Mouse (Mus musculus): ENCODE results near the gene Atad5. TPM values are rescaled to one million over a fixed set of nuclear protein-coding genes. Genes with fewer than 3 reads are reported as not detected.
"Not testable (repeated sequence)": the region's sequence is repeated elsewhere in the genome, so short reads cannot be mapped to it uniquely, and the experiment has no call there.

The Atad5 gene
- total RNA-seq (2021), result 1 to 10 TPM; 3.8 to 4.7 TPM
- long read RNA-seq, experiment 1, partial matches to known transcripts, result 0 of 2 reads
- long read RNA-seq, experiment 1, other reads (novel, unspliced or antisense), result 2 of 2 reads
- long read RNA-seq, experiment 2, result 0 reads

GRCm38 (mm10) chr11:80088917-80089816, at the start of gene Atad5:
TSS of gene Atad5 (plus strand) at chr11:80089400.
- peak; percentile 86 to 89 for DNase-seq (ENCODE audit: low spot score in 2 of 2)

DNA sequence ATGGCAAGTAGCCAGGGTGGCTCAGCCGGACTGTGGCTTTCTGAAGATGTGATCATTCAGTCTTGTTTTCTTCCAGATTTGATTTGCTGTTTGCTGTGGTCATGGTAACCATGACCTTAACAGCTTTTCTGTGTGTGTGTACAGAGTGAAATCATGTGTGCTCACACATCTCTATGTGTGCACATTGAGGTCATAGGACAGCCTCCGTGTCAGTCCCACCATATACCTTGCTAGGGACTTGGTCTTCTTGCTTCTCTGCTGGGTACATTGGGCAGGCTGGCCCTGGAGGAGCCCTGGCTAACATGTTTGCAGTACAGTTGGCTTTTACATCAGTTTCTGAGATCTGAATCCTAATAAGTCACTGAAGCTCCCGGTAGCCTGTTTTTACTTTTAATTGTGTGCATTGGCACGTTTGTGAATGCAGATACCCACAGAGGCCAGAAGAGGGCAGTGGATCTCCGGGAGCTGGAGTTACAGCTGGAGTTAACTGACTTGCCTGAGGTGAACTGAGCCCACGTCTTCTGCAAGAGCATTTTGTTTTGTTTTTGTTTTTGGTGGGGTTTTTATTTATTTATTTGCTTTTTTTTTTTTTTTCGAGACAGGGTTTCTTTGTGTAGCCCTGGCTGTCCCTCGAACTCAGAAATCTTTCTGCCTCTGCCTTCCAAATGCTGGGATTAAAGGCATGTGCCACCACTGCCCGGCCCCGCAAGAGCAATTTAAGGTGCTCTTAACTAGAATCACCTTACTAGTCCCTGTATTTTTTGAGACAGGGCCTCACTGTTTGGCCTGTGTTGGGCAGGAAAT, 46.4 kb upstream of the Atad5 start:
- peak; percentile 23 to 58 for DNase-seq (ENCODE audit: low spot score in 2 of 2)

GRCm38 (mm10) chr11:80043419-80043817, 45.8 kb upstream of the Atad5 start:
- no peak for DNase-seq (ENCODE audit: low spot score in 2 of 2)

DNA sequence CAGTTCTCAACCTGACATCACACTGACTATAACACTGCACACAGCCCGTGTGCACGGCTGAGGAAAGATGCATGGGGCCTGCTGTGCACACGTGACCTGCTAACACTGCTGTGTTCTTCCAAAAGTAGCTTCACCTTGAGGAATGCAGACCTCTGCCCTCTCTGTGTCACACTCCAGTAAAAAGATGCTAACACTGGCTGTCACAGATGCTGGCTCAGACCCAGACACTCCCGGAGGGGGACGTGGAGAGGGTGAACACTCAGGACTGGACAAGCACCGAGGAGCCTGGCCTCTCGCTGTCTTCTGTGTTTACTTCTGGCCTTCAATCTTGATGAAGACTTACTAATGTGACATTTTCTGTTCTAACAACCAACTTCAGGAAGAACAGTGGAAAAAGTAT, 42.3 kb upstream of the Atad5 start:
- no peak for DNase-seq (ENCODE audit: low spot score in 2 of 2)

DNA sequence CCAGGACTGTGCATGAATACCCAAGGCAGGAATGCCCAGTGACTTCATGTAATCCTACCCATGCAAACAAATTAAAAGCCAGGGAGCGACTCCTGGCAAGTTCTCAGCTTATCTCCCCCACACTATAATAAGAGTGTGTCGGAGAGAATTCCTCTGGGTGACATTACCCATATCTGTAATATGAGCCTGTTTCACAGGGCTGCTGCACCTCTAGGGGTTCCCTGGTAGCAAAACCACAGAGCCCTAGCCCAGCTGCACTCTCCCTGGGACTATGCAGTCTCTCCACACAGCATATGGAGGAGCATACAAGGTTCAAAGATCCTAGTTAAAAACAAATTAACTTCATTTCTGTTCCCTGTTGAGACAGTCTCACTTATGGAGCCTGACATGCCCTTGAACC, 39.1 kb upstream of the Atad5 start:
- DNase-seq (ENCODE audit: low spot score in 2 of 2), result no peak

DNA sequence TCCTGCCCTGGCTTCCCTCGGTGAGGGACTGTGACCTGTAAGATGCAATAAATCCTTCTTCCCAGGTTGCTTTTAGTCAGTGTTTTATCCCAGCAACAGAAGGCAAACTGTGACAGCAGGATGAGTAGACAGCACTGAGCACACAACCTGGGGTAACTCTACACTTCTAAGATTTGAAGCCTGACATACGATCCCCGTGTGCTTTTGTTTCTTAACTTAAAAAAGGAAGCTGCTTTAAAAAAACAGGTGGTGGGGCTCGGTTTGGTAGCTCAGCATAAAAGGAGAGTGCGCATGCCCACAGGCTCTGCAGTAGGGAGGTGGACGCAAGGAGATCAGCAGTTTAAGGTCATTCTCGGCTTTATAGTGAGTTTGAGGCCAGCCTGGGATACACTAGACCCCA, 36.7 kb upstream of the Atad5 start:
- DNase-seq (ENCODE audit: low spot score in 2 of 2), result no peak

DNA sequence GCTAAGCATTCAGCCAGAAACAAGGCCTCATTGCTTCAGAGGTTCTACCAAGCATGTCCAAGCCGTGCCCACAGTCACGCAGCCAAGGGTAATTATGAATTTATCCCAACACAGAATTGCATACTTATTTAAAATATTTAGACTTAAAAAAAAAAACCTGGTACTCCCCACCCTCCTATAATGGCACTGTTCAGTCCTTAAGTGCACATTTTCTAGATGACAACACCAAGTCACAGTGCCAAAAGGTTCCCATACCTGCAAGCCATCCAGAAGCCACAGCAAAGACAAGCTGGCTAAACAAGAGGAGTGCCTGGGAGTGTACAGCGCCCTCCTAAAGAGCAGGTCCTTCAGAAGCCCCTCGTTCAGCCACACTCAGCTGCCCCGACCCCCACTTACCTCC, 36.0 kb upstream of the Atad5 start:
- DNase-seq (ENCODE audit: low spot score in 2 of 2), result no peak

DNA sequence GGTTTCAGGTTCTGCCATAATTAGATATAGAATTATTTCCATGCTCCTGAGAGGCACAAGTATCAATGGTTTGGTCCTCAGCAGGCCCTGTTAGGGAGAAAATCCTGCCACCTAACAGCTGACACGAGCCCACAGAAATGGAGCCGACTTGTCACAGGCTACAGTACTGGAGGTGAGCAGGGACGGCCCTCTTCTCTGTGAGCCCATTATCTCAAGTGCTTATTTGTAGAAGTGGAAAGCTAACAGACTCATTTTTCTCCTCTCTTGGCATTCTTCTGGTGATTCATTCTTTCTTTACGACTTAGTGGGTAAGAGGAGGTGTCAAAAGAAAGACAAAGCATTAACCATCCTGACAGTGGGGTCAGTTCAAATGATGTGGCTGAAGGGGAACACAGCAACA, 34.5 kb upstream of the Atad5 start:
- no peak for DNase-seq (ENCODE audit: low spot score in 2 of 2)

DNA sequence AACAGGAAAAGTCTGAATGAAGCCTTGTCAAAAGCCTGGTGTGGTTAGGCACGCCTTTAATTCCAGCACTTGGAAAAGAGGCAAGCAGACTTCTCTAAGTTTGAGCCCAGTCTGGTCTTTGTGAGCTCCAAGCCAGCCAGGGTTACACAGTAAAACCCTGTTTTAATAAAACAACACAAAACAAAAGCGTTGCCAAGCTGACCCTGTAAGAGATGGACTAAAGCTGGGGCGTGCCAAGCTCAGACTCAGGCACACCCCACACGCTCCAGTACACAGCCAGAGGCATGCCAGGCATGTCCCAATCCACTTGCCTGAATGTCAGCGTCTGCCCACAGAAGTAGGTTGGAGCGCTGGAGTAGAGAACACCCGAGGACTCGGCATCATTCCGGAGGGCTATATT, 33.1 kb upstream of the Atad5 start:
- no peak for DNase-seq (ENCODE audit: low spot score in 2 of 2)

GRCm38 (mm10) chr11:80062159-80062558, 27.0 kb upstream of the Atad5 start:
- DNase-seq (ENCODE audit: low spot score in 2 of 2), result peak; percentile 14 to 71

GRCm38 (mm10) chr11:80066373-80066772, 22.8 kb upstream of the Atad5 start:
- not testable (repeated sequence) for DNase-seq (ENCODE audit: low spot score in 2 of 2)

GRCm38 (mm10) chr11:80067558-80067957, 21.6 kb upstream of the Atad5 start:
- no peak for DNase-seq (ENCODE audit: low spot score in 2 of 2)

DNA sequence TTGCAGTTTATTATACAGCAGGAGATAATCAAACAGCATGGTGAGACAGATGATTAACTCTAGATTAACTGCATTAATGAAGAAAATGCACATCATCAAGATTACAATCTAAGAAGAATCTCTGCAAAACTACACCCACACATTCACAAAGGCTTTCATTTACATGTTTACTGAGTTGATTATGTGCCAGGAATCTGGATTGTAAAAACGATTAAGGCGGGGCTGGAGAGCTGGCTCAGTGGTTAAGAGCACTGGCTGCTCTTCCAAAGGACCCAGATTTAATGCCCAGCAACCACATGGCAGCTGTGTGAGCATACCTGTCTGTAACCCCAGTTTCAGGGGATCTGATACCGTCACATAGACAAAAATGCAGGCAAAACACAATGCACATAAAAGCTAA, 19.4 kb upstream of the Atad5 start:
- DNase-seq (ENCODE audit: low spot score in 2 of 2), result no peak

DNA sequence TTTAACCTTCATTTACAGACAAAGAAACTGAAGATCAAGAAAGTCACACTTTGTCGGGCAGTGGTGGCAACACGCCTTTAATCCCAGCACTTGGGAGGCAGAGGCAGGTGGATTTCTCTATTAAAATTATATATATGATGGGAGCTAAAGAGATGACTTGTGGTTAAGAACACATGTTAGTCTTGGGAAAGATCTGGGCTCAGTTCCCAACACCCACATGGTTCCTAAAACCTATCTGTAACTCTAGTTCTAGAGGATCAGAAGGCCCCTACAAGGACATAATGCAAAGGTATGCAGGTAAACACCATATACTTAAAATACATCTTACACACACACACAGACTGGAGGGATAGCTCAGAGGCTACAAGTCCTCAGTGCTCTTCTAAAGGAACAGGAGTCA, 18.2 kb upstream of the Atad5 start:
- no peak for DNase-seq (ENCODE audit: low spot score in 2 of 2)

DNA sequence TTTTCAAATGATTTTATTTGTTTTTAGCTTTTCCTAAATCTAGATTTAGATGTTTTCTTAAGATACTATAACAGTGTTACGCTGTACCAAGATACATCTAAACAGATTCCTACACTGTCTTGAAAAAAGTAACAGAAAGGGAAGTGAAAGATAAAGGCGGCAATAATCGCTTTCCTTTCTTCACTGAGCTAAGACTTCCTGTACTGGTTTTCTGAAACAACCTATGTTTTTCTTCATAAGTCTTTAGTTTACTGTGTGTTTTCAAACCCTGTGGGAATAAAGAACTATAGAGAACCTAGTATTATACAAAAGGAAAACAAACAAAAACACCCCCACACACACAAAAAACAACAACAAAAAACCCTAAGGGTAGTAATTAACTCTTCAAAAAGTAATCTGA, 16.8 kb upstream of the Atad5 start:
- no peak for DNase-seq (ENCODE audit: low spot score in 2 of 2)

DNA sequence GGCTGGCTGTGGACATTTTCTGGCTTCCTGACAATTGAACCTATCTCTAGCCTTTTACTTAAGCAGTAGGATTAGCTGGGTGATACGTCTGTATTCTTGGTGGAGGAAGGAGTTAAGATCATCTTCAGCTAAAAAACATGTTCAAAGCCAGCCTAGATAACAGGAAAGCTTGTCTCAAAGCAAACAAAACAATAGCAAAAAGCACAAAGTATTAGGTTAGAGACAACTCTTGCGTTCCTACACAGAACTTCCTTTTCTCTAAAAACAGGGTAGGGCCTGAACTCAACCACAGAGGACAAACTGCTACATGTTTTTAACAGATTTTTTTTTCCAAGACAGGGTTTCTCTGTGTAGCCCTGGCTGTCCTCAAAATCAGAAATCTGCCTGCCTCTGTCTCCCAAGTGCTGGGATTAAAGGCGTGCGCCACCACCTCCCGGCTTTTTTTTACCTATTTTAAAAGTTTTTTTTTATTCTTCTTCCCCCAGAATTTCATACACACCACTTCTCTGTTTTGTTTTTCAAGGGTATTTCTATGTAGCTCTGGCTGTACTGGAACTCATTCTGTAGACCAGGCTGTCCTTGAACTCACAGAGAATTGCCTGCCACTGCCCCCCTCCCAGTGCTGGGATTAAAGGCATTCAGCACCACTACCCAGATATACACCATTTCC, 13.5 kb upstream of the Atad5 start:
- no peak for DNase-seq (ENCODE audit: low spot score in 2 of 2)

DNA sequence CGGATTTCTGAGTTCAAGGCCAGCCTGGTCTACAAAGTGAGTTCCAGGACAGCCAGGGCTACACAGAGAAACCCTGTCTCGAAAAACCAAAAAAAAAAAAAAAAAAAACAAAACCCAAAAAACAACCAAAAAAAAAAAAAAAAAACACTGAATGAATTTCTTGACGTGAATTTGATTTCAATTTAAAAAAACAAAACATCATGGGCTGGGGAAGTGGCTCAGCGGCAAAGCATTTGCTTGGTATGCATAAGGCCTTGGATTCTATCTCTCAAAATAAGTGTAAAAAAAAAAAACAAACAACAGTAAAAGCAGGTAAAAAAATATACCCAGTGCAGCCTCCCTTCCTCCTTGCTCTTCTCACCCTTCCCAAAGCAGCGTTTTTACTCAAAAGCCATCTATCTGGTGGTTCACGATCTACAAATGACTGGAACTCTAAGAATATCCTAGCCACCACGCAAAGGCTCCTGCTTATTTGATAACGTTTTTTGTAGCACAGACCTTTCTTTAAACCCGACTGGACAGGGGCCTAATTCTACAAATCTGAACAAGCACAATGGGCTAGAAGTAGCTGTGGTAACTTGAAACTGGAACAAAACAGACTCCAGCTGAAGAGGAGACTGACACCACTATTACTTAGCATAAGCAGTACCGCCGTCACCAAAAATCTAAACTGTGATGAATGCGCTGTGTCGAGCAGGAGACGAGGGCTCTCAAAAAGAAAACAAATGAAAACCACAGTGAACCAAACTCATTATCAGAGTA, 11.2 kb upstream of the Atad5 start:
- no peak for DNase-seq (ENCODE audit: low spot score in 2 of 2)

DNA sequence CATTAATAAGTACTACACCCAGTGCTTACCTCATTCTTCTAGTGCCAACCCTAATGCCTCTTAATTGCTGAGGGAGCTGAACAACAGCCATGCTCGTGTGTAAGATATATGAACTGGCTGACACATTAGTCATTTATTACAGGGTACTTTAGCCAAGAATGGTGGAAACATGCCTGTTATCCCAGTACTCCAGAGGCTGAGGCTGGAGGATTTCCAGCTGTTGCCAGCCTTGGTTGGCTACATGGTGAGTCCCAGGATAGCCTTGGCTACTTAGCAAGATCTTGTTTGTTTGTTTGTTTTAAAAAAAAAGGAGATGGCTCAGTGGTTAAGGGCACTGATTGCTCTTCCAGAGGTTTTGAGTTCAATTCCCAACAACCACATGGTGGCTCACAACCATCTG, 10.4 kb upstream of the Atad5 start:
- DNase-seq (ENCODE audit: low spot score in 2 of 2), result no peak

DNA sequence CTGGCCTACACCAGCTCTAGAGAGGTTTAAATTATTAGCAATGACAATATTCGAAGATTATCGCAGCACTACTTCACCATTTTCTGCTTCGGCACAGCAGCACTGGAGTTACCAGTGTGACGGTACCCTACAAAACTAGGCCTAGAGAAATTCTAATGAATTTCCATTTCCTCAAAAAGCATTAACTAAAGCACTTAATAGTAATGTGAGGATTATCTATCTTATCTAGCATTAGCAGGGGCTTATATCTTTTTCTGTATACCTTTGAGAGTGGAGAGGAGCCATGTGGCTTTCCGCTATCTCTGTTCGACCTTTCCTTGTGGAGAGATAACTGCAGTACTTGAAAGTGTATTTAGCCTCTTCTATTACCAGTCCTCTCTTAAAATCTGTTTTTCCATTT, 9.4 kb upstream of the Atad5 start:
- no peak for DNase-seq (ENCODE audit: low spot score in 2 of 2)

DNA sequence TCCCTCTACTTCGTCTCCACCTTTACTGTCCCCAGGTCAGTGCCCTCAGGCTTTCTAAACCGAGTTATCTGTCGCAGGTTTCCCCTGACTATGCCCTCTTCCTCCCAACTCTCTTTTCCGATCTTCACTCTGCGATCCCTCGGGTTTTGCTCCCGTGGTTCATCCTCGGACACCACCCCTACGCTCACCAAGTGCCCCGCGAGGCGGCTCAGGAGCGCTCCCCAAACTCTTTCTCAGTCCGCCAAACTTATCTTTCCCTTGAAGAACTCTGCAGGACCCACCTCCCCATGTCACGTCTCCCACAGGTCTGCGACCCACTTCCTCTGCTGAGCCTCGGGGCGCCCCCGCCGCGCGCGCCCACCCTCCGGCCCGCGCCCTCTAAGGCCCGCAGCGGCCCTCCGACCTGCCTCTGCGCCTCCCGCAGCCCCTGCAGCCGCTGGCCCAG, 8.8 kb upstream of the Atad5 start:
- DNase-seq (ENCODE audit: low spot score in 2 of 2), result no peak
